Mouse (Mus musculus) embryo, embryonic 11.5 days (tissue): ENCODE data around the gene Cypt15.
"Not testable (repeated sequence)": the region's sequence is repeated elsewhere in the genome, so short reads cannot be mapped to it uniquely, and the experiment has no call there.

Source experiments
- DNase-seq: peaks from one replicate; pipeline ENCODE4 v3.0.0-alpha.2; 2012; ENCODE audit warnings: low read depth, low spot score

Cypt15 gene

GRCm38 (mm10) chrX:39345967-39346366 is at the start of gene Cypt15:
Gene Cypt15, plus strand, starts transcription at chrX:39346267.
- DNase-seq, result not testable (repeated sequence)

DNA sequence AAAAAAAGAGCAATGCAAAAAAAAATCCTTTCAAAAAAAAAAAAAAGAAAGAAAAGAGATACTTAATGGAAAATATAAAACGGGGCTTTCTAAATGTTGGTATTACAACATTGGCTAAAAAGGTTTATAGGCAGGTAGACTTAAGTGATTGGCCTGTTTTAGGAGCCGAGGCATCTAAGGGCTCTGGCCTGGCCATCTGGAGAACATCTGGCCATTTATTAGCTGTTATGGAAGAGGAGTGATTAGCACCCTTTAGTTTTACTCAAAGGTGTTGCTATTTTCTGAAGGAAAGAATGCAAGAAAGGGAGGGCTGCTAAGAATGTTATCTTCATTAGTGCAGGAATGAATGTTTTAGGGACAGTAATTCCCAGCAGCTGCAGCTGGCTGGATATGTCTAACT is 24.9 kb downstream of the Cypt15 start:
- no peak for DNase-seq

- DNase-seq, result no peak
Observed at GRCm38 (mm10) chrX:39378830-39379229, 32.8 kb downstream of the Cypt15 start.

DNA sequence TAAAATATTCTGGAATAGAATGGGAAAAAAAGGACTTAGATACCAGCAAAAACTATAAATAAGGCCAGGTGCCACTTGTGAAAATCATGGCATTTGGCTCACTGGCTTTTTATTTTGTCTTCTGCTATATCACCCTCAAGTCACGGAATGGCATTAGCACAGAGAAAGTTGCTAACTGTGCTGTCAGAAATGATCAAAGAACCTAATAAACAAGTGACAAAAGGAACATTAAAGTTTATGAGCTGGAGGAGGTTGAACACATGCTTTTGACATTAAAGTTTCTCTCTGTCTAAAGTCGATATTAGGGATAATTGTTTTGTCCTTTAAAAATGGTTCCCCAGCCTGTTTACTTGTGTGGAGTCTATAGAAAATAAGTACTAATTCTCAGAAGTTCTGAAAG is 37.7 kb downstream of the Cypt15 start:
- no peak for DNase-seq
